Comparison of ENCODE assay signal across 10 mouse cellular contexts in the genomic region with DNA sequence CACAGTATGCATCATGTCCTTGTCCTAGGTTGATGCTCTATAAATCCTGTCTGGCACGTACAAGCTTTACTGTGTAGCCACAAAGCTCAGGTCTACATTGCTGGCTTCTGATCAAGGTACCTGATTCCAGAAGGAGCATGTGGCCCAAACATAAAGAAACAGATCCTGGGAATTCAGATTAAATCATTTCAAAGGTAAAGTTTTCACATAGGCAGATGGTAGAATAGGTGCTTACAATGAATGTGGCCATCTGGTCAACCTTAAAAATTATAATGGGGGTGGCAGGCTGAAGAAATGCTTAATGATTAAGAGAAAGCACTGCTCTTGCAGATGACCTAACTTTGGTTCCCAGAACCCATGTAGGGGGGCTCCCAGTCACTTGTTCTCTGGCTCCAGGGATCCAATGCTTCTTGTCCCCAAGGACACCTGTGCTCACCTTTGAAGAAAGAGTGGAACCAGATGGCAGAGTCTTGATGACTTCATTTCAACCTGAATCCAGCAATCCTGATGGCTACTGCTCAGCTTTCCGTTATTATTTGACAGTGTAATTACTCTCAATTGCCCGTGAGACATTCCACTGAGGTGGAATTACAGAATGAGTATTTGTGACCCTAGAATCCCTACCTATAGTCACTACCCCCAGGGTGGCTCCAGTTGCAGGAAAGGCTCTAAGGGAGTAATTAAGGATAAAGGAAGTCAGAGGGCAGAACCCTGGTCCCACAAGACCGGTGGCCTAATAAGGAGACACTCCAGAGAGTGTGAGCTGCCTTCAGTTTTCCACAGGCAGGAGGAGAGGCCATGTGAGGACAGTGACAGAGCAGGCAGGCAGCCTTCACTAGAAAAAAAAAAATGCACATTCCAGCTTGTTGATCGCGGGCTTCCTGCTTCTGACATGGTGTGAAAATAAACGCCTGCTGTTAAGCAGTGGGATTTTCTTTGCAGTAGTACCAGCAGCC.
DNase-seq lines count a peak whose midpoint lies in the region; ATAC-seq lines count a peak whose summit lies in the region.
"Had no signal": no experiment of that assay in that cellular context is flagged by ENCODE, and none has a peak within 500 bp of the region (broad histone marks: within the 10 kb centered on the region; RNA-seq: fewer than 3 reads in every experiment).

No protein-coding gene starts in this region.

- no peak overlapping the region for H3K4me2 ChIP-seq in hindbrain, embryonic 16.5 days (ENCODE audit: low read length)

- H3K9me3 ChIP-seq in hindbrain, embryonic 10.5 days, result no peaks in the 10 kb centered on the region
- H3K9me3 ChIP-seq in hindbrain, embryonic 16.5 days (ENCODE audit: control insufficient read depth, low read length), result no peaks in the 10 kb centered on the region
- no peaks in the 10 kb centered on the region for H3K9me3 ChIP-seq in embryonic facial prominence, embryonic 10.5 days

- peak; percentile 6 for DNase-seq in hindbrain, embryonic 10.5 days (ENCODE audit: low spot score)
- DNase-seq in cerebellum, adult 11 months, result peak; percentile 40
- peak; percentile 30 for DNase-seq in embryonic facial prominence, embryonic 10.5 days (ENCODE audit: low spot score)
- DNase-seq in heart, postnatal 25 days (ENCODE audit: low spot score), result peak; percentile 12
- DNase-seq in natural killer cell, adult 2 months (ENCODE audit: low spot score in 2 of 2), result no peak
- no peak for DNase-seq in testis, postnatal 14 days (ENCODE audit: low spot score)

- no peak for ATAC-seq in hindbrain, embryonic 16.5 days
- no peak for ATAC-seq in activated CD4-positive, CD25-positive, alpha-beta regulatory T cell, adult 4 months
- ATAC-seq: intestine, embryonic 16.5 days had no signal

- 57% methylated on average over 7 of the region's 7 CpGs for WGBS in hindbrain, embryonic 10.5 days
- WGBS in hindbrain, embryonic 16.5 days, result 62% methylated on average over 7 of the region's 7 CpGs
- 45% methylated on average over 7 of the region's 7 CpGs for WGBS in embryonic facial prominence, embryonic 10.5 days

- intact Hi-C loops in heart, postnatal 25 days (cut with DNase I), result no loop called here

- no peaks in the 10 kb centered on the region for H3K36me3 ChIP-seq in hindbrain, embryonic 10.5 days
- H3K36me3 ChIP-seq in hindbrain, embryonic 16.5 days (ENCODE audit: control insufficient read depth, insufficient read depth, low read length), result no peaks in the 10 kb centered on the region
- H3K36me3 ChIP-seq in embryonic facial prominence, embryonic 10.5 days (replicated peaks), result no peaks in the 10 kb centered on the region

- no peak overlapping the region for H3K4me3 ChIP-seq in hindbrain, embryonic 10.5 days
- no peak overlapping the region for H3K4me3 ChIP-seq in hindbrain, embryonic 16.5 days (ENCODE audit: low read length)
- H3K4me3 ChIP-seq in embryonic facial prominence, embryonic 10.5 days, result no peak overlapping the region

- no peak overlapping the region for H3K27ac ChIP-seq in hindbrain, embryonic 10.5 days
- H3K27ac ChIP-seq in hindbrain, embryonic 16.5 days (ENCODE audit: low read depth, low read length), result no peak overlapping the region
- no peak overlapping the region for H3K27ac ChIP-seq in embryonic facial prominence, embryonic 10.5 days (replicated peaks)

- H3K27me3 ChIP-seq in hindbrain, embryonic 10.5 days (ENCODE audit: insufficient read depth, poor library complexity, severe bottlenecking), result no peaks in the 10 kb centered on the region
- H3K27me3 ChIP-seq in hindbrain, embryonic 16.5 days (replicated peaks; ENCODE audit: control insufficient read depth, insufficient read depth, low read length), result no peaks in the 10 kb centered on the region
- H3K27me3 ChIP-seq in embryonic facial prominence, embryonic 10.5 days (replicated peaks; ENCODE audit: low read depth, poor library complexity, severe bottlenecking), result no peaks in the 10 kb centered on the region
- H3K27me3 ChIP-seq: CH12.LX had no signal

- no peak overlapping the region for H3K9ac ChIP-seq in hindbrain, embryonic 16.5 days (ENCODE audit: low read depth, low read length)

- H3K4me1 ChIP-seq in hindbrain, embryonic 10.5 days (replicated peaks), result 0 out of 2 replicates have a peak, but pooled peaks cover 5% of the 10 kb centered on the region
- H3K4me1 ChIP-seq in hindbrain, embryonic 16.5 days (ENCODE audit: control insufficient read depth, insufficient read depth, low read depth, low read length), result no peaks in the 10 kb centered on the region
- peaks cover 12% of the 10 kb centered on the region for H3K4me1 ChIP-seq in embryonic facial prominence, embryonic 10.5 days

Comparison
In these comparisons a context has a peak if more than half of its experiments do, and no peak if none do; other contexts are left out.
1. DNase-seq: peak in hindbrain, embryonic 10.5 days (single experiment), cerebellum, adult 11 months (single experiment), embryonic facial prominence, embryonic 10.5 days (single experiment) and heart, postnatal 25 days (single experiment); none in natural killer cell, adult 2 months (0 of 2) and testis, postnatal 14 days (single experiment).